Mouse (Mus musculus) ES-E14 (cell line): Measurements from ENCODE around the gene Hcfc2.

Experiments used
- HCFC1 ChIP-seq: IDR thresholded peaks from 2 replicates; pipeline ENCODE4 v1.6.1; 2012; ENCODE audit warnings: low read length, inconsistent platforms, borderline replicate concordance; ENCODE audit not compliant: insufficient read depth
- ZNF384 ChIP-seq: IDR thresholded peaks from 2 replicates; pipeline ENCODE4 v1.6.1; 2012; ENCODE audit warnings: low read depth, low read length, inconsistent platforms

GRCm38 (mm10) chr10:82754642-82755041 lies 58.7 kb downstream of the Hcfc2 start:
- no peak for TF ChIP-seq HCFC1
- no peak for TF ChIP-seq ZNF384
